Mouse (Mus musculus): ENCODE data around the gene Plekhs1.
"Not testable (repeated sequence)": the region's sequence is repeated elsewhere in the genome, so short reads cannot be mapped to it uniquely, and the experiment has no call there.

Gene Plekhs1

DNA sequence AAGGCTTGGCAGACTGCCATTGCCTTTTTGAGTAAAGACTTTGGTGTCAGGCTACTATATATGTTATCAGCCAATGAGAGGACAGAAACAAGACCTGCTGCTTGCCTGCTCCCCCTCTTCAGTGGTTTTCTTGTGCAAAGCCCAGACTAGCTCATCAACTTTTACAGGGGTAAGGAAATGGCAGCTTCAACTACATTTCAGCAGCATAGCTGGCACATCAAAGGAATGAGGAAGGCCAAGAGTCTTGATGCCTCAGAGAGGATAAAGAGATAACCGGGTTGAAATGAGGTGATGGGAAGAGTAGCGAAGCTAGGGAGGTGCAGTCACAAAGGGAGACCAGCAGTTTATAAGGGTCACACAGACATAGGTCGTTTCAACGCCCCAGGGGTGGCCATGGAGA lies 3.9 kb upstream of the Plekhs1 start:
- no peak for DNase-seq (ENCODE audit: low spot score in 2 of 2)

- no peak for DNase-seq (ENCODE audit: low spot score in 2 of 2)
Measured at GRCm38 (mm10) chr19:56459154-56460050, 2.0 kb upstream of the Plekhs1 start.

DNA sequence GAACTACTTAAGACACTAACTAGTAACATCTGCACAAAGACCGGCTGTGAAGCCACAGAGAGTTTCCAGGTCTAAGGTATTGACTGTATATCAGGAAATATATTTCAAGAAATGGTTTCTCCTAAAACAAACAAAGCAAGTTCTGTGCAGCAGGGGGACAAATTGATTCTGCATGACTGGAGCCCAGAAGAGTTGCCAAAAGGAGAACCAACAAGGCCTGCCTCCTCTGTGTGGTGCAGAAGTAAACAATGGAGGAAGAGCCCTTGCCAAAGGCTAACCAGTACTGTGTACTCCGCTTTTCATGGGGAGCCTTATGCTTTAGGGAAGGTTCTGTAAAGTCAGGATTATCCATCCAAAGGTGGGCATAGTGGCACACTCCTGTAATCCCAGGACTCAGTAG lies 1.2 kb upstream of the Plekhs1 start:
- no peak for DNase-seq (ENCODE audit: low spot score in 2 of 2)

DNA sequence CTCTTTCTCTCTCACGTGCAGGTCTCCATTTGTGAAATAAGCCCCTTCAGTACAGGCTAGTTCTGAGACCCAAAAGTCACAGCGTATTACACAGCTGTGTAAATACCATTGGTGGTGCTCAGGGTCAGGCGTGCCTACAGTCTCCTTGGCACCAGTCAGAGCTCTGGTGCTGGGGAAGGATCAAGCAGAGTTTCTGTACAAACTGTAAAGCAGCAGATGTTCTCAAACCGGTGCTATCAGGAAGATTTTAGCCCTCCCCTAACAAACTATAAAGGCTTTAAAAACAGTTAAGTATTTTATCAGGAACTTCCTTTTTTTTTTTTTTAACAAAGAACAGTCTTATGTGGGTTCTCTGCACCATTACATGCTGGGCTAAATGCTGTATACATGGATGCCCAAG lies 1.3 kb downstream of the Plekhs1 start:
- DNase-seq (ENCODE audit: low spot score in 2 of 2): no peak

DNA sequence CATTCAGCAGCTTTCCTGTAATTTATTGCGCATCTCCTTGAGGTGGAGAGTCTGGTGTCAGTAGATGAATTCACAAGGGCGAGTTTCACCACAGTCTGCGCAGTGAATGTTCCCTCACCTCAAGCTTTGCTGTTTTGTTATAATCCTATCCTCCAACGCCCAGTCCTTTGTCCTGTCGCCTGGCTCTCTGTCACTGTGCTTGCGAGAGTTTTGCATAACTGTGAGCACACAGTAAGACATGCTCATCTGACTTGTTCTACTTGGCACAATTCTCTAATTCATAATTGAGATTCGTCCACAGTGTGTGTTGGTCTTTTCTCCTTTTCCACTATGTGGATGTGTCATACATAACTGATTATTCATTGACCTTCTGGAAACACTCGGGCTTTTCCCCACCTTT lies 5.0 kb downstream of the Plekhs1 start:
- no peak for DNase-seq (ENCODE audit: low spot score in 2 of 2)

- DNase-seq (ENCODE audit: low spot score in 2 of 2): peak in 1 of 2 experiments; percentile 31
Measured at GRCm38 (mm10) chr19:56470286-56471020, 9.0 kb downstream of the Plekhs1 start.

- peak in 1 of 2 experiments; percentile 39 for DNase-seq (ENCODE audit: low spot score in 2 of 2)
Measured at GRCm38 (mm10) chr19:56471934-56472333, 10.5 kb downstream of the Plekhs1 start.

GRCm38 (mm10) chr19:56474869-56475550 lies 13.6 kb downstream of the Plekhs1 start:
- DNase-seq (ENCODE audit: low spot score in 2 of 2): no peak

GRCm38 (mm10) chr19:56476546-56476945 lies 15.1 kb downstream of the Plekhs1 start:
- DNase-seq (ENCODE audit: low spot score in 2 of 2): no peak

GRCm38 (mm10) chr19:56477253-56477652 lies 15.8 kb downstream of the Plekhs1 start:
- DNase-seq (ENCODE audit: low spot score in 2 of 2): no peak

GRCm38 (mm10) chr19:56477832-56478231 lies 16.4 kb downstream of the Plekhs1 start:
- DNase-seq (ENCODE audit: low spot score in 2 of 2): no peak

DNA sequence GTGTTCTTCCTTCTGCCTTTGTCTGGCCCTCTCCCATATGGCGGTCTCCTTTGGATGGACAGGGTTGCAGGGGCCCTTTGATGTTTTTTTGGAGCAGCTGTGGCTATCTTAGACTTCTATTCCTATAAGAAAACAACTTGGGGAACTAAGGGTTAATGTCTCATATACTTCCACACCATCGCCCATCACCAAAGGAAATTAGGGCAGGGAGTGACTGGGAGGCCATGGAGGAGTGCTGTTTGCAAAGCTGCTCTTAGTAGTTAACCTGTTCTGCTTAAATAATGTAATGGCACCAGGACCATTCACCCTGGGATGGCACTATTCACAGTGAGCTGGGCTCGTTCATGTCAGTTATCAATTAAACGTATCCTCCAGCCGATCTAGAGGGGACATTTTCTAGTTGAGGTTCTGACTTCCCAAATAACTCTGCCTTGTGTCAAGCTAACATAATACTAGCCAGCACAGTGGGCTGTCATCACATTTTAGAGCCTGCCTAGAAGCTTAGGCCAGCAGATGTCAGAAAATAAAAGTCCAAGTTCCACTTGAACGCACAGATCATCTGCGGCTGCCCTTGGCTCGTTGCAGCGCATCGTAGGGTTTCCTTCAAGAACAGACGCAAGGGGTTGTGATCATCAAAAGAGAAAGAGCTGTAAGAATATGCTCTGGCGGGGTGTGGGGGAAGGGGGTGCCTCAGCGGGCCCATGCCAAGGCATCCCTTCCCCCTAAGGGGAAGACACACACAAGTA lies 23.4 kb downstream of the Plekhs1 start:
- DNase-seq (ENCODE audit: low spot score in 2 of 2): no peak

DNA sequence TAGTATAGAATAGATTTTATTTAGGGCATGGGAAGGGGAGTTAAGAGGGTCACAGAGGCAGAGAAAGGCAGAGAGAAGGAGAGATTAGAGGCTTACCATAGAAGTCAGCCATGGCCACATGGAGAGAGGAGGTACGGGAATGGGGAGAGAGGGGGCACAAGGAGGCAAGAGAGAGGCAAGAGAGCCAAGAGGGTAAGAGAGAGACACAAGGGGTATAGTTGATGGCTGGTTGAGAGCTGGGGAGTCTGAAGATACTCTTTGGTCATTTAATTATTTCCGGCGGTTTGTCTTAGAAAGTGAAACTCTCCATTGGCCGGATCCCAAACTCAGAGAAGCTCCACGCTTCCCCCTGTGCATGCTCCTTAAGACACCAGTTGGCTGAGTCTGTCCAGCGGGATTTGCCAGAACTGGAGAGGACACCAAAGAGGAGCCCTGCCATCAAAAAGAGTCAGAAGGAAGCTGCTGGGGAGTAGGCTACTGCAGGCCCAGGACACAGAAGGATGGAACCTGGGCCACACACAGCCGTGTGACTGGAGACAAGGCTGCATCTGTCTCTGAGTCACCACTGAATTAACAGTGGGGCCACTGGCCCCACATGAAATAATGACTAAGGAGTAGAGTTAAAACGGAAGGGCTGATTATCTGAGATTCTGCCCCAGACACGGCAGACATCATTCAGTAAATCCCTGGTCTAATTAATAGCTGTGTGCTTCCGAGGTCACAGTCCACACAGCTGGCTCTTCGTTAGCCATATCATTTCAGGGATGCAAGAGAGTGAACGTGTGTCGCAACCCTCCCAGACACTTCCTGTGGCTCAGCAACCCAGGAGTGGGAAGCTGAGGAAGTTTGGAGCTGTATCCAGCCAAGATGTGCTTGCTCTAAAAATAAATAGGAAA lies 24.2 kb downstream of the Plekhs1 start:
- DNase-seq (ENCODE audit: low spot score in 2 of 2): no peak

- no peak for DNase-seq (ENCODE audit: low spot score in 2 of 2)
Measured at GRCm38 (mm10) chr19:56486926-56487325, 25.5 kb downstream of the Plekhs1 start.

DNA sequence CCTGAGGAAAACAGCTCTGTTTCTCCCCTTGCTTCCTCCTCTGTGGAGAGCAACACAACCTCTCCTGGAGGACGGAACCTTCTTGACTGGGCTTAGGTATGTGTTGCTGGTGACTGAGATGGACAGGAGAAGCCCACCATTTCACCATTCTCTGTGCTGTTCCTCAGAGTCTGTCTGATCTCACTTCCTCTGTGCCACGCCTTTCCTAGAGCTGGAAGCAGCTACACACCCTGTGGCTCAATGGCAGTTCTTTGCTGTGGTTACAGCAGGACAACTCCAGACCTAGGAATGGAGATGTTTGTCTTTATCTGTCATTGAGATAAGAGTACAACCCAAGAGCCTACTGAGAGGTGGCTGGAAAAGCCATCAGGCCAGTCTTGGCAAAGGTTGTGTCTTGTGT lies 25.9 kb downstream of the Plekhs1 start:
- no peak for DNase-seq (ENCODE audit: low spot score in 2 of 2)

DNA sequence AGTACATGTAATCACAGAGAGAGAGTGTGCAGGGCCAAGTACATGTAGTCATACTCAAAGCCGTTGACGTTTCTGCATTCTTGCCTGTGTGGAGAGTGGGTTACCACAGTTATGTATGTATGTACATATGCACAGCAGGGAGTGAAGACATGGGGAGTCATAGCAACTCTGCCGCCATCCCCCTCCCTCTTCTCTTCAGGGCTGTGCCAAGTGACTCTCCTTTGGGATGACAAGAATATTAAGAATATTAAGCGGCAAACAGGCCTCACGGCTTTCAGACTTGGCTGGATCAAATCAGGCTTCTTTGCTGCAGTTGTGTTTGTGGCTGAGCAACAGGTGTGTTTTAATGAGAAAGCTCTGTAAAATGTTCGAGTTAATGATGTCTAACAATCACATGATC lies 28.2 kb downstream of the Plekhs1 start:
- DNase-seq (ENCODE audit: low spot score in 2 of 2): no peak

- not testable (repeated sequence) for DNase-seq (ENCODE audit: low spot score in 2 of 2)
Measured at GRCm38 (mm10) chr19:56494157-56494556, 32.7 kb downstream of the Plekhs1 start.

DNA sequence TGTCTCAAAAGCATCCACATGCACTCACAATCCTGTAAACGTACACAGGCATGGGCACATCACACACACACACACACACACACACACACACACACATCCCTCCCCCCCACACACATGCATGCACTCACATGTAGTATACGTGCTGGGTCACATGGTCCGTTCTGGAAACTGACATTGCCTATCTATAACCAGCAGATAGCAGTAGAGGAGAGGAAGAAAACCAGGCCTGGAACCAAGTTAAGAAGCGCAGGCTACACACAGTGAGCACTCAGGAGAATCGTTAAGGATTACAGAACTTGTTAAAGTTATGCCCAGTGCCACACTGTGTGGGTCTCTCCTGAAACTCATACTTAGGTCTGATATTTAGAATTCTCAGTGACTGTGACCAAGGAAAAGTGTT lies 41.6 kb downstream of the Plekhs1 start:
- DNase-seq (ENCODE audit: low spot score in 2 of 2): not testable (repeated sequence)

DNA sequence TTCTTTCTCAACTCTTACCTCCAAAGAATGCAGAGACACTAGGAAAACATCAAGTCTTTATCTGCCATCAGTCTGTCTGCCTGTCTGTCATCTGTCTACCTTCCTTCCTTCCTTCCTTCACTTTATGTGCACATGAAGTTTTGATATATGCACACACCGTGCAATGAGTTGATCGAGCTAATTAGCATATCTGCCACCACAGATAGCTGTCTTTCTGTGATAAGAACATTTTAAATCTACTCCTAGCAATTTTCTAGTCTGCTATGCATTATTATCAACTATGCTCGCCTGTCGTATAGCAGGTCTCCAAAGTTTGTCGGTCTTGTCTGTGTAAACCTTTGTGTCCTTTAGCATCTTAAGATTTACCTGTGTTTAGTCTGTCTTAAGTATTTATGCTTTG lies 42.1 kb downstream of the Plekhs1 start:
- DNase-seq (ENCODE audit: low spot score in 2 of 2): not testable (repeated sequence)

DNA sequence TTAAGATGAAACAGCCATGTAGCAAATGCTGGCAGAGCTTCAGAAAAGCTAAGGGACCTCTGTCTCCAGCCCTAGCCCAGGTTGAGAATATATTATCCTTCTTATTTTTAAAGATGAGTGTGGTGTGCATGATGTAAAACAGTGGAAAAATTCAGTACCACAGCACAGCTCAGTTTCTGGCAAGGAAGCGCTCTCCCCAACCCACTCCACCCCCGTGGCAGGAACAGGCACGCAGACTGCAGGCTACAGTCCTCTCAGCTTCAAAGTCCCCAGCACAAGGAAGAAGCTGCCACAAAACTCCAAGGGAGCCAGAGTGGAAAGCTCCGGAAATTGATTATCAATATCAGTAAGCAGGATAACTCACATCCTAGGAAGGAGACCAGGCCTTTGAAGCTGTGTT lies 49.8 kb downstream of the Plekhs1 start:
- not testable (repeated sequence) for DNase-seq (ENCODE audit: low spot score in 2 of 2)

GRCm38 (mm10) chr19:56513527-56513926 lies 52.1 kb downstream of the Plekhs1 start:
- not testable (repeated sequence) for DNase-seq (ENCODE audit: low spot score in 2 of 2)
